Mouse (Mus musculus): ENCODE measurements around the gene Gm21958. TPM values are rescaled to one million over a fixed set of nuclear protein-coding genes. Genes with fewer than 3 reads are reported as not detected.
A peak's percentile ranks its signal among the peaks of the same experiment; 100 is the strongest.
"Not testable (repeated sequence)": the region's sequence is repeated elsewhere in the genome, so short reads cannot be mapped to it uniquely, and the experiment has no call there.

Gm21958 gene
- polyA plus RNA-seq, 1 experiment = not detected

DNA sequence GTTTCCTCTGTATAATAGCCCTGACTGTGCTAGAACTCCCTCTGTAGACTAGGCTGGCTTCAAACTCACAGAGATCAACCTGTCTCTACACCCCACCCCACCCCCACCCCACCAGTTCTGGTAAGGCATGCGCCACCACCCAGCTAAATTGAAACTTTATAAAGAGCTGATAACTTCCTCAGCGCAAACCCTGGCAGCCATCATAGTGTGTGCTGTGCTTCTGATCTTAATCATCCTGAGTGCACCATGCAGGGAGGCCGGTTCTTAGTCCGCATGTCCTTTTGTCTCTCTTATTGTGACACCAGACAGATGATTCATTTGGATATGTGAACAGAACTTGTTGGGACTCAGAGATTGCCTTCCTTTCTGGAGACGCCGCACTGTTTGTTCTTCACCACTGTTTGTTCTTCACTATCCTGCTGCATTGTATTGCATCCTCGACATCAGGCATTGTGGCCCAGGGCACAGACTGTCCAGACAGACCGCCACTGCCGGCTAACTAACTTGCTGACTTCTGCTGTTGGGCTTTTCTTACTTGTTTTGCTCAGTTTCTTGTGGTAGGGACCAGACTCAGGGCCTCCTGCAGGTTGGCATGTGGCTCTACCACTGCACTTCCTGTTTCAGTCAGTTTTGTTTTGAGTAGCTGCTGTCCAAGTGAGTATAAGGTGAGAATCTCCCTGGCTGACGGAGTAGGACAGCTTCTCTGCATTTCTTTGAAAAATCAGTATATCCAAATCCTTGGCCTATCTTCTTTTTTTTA, 9.8 kb upstream of the Gm21958 start:
- no peak for DNase-seq (ENCODE audit: low read depth)

DNA sequence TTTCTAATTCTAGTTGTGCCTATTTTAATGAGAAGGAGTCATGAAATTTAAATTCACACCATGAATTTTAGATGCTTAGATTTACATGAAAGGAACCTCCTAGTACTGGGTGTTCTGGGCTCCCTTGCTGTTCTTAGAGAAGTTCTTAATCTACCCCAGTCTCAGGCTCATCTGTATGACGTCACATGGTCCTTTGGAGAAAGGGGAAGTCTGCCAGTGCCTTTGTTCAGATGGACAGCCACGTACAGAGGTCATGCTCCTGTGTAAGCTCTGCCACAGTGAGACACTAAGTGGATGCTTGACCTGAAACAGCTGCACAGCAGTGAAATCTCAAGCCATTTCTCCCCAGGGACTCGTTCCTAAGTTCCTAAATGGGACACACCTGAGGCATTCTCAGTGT, 4.8 kb upstream of the Gm21958 start:
- DNase-seq (ENCODE audit: low read depth) = no peak

DNA sequence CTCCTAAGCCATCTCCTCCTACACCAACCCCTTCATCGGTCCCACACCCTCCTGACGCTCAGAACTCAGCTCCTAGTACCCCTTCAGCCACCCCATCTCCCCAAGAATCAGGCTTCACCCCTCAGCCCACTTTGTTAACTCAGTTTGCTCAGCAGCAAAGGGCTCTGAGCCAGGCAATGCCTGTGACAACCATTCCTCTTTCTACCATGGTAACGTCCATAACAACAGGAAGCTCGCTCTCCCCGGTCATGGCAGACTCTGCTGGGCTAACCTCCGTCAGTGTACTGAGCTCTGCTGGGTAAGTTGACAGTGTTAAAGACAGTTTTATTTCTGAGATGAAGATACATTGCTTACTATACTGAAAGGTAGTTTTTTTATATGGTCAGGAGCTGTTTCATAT, 3.2 kb upstream of the Gm21958 start:
- no peak for DNase-seq (ENCODE audit: low read depth)

DNA sequence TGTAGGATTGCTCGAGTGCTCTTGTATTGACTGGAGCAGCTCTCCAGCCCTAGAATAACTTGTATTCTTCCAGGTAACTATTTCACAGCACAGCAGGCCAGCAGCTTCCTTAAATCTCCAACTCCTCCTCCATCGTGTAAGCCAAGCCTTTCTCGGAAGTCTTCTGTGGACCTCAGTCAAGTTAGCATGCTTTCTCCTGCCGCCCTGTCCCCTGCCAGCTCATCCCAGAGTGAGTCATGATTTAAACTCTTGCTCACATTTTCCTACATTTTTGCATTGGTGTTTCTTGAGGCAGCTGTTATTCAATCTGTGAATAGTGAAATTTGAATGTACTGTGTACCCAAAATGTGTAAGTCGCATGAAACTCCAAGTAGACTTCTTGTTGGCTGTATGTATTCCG, 1.3 kb upstream of the Gm21958 start:
- DNase-seq (ENCODE audit: low read depth) = no peak

DNA sequence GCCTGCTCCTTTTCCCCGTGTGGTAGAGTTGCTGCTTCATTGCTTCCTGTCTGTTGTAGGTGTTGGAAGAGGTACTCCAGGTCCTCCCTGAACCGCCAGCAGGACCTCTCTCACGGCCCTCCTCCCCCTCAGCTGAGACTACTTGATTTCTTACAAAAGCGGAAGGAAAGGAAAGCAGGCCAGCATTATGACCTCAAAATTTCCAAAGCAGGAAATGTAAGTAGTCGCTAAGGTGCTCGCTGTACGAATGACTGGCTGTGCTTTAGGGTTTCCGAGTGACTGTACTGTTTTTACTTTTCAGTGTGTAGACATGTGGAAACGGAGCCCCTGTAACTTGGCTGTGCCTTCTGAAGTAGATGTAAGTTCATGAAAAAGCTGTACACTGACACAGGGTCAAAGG, 5.2 kb downstream of the Gm21958 start:
- no peak for DNase-seq (ENCODE audit: low read depth)

DNA sequence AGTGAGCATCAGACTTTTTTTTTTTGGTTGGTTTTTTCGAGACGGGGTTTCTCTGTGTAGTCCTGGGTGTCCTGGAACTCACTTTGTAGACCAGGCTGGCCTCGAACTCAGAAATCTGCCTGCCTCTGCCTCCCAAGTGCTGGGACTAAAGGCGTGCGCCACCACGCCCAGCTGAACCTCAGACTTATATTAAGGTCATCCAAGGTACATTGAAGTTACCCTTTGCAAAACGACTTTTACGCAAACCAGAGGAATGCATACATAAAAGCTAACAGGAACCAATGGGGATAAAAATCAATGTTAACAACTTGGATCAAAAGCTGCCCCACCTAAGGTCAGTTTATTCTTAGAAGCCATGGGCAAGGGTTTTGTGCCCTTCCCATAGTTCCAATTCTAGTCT, 10.0 kb downstream of the Gm21958 start:
- not testable (repeated sequence) for DNase-seq (ENCODE audit: low read depth)

DNA sequence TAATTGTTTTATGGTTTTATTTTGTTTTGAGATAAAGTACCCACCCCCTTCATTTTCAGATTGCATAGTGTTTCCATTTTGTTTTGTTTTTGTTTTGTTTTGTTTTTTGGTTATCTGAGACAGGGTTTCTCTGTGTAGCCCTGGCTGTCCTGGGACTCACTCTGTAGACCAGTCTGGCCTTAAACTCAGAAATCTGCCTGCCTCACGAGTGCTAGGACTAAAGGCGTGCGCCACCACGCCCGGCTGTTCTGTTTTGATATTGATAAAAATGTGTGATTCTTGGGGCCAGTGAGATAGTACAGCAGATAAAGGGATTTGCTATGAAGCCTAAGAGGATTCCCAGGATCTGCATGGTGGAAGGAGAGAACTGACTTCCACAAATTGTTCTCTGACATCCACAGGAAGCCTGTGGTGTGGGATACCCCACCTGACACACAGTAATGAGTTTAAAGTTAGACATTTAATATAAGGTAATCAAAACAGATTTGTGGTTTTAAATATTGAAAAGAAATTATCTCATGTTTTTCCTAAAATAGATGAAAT, 14.3 kb downstream of the Gm21958 start:
- no peak for DNase-seq (ENCODE audit: low read depth)

DNA sequence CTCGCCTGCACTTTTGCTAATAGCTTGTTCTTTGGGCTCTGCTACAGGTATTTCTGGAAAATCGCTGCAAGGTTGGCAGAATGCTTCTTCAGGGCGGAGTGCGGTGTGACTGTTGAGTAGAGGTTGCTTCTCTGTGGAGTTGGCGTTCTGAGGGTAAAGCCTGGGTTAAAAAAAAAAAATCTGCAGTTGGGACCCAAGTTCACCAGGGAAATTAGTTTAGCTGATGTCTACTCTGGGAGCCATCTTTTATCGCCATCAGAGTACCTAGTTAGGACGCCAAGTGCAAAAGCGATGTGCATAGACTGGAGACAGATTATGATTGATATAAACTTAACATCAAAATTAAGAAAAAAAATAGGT, 21.1 kb downstream of the Gm21958 start:
- no peak for DNase-seq (ENCODE audit: low read depth)

DNA sequence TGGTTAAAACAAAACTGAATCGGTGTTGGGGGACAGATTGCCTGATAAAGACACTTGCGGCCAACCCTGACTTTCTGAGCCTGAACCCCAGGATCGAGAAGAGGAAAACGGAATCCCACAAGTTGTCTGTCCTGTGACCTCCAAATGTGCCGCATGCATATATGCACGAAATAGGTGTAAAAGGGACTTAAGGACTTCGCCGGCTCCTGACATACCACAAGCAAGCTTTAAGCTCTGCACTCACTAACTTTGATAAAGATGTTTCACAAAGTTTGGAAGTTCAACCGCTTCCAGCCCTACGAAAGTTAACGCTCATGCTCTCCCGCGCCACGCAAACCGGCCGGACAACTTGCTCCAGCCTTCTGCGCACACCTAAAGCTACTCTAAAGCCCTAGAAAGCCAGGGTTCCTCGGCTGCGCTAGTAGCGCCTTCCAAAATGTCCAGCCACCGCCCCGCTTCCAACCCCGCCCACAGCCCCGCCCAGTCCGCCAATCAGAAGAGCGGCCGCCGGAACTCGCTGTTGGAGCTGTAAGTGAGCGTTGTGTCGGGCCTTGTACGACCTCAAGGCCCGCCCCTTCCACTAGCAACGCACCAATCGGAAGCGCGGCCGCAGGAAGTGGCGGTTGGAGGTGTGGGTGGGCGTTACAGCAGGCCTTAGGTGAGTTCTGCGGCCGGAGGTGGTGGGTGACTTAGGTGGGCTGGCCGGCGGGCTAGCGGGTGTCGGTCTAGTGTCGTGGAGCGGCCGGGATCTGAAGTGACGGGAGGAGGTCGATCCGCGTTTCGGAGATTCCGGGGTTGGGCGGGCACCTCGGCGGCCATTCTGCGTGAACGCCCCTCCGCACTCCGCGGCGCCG, 21.7 kb downstream of the Gm21958 start, which contains the start of gene Supt20:
Gene Supt20, plus strand, starts transcription at position 606 of the 854 bp plus-strand sequence.
- peak; percentile 60 for DNase-seq (ENCODE audit: low read depth)

DNA sequence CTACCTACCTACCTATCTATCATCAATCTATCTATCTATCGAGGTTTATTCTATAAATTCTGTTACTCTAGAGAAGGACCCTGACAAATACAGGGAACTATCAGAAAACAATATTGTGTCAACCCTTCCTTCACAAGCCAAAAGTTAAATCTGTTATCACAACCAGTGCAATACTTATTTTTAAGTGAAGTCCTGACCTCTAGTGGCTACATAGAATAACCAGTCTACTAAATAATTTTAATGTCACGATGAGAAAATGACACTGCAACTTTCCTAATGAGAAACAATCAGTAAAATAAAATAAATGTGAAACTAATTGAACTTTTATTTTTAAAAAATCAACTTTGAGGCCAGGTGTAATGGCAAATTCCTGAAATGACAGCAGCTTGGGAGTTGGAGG, 25.1 kb downstream of the Gm21958 start:
- no peak for DNase-seq (ENCODE audit: low read depth)

DNA sequence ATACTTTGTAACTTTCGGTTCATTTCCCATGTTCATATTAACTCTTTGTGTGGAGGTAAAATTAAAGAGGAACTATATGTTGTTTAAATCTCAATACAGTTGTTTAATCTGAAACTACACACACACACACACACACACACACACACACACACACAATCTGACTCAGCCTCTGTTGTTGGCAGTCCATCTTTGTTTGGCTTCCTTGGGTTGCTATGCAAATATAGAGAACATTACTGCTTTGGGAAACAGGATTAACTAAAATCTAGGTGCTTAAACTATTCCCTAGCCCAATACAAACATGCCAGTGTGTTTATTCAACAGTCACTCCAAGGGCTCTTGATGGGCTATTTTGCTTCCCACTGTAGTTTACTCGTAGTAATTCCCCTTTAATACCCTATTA, 26.9 kb downstream of the Gm21958 start:
- DNase-seq (ENCODE audit: low read depth) = no peak

DNA sequence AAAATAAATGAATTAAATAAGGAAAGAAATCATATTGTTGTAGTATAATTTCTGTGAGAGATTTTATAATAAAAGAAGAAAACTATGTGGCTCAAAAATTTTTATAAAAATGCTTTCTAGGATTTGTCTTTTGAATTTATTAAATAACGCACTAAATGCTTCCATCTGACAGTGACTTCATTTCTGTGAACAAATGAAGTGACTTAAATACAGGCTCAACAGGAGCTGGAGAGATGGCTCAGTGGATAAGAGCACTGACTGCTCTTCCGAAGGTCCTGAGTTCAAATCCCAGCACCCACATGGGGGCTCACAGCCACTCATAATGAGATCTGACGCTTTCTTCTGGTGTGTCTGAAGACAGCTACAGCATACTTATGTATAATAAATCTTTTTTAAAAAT, 29.0 kb downstream of the Gm21958 start:
- no peak for DNase-seq (ENCODE audit: low read depth)

DNA sequence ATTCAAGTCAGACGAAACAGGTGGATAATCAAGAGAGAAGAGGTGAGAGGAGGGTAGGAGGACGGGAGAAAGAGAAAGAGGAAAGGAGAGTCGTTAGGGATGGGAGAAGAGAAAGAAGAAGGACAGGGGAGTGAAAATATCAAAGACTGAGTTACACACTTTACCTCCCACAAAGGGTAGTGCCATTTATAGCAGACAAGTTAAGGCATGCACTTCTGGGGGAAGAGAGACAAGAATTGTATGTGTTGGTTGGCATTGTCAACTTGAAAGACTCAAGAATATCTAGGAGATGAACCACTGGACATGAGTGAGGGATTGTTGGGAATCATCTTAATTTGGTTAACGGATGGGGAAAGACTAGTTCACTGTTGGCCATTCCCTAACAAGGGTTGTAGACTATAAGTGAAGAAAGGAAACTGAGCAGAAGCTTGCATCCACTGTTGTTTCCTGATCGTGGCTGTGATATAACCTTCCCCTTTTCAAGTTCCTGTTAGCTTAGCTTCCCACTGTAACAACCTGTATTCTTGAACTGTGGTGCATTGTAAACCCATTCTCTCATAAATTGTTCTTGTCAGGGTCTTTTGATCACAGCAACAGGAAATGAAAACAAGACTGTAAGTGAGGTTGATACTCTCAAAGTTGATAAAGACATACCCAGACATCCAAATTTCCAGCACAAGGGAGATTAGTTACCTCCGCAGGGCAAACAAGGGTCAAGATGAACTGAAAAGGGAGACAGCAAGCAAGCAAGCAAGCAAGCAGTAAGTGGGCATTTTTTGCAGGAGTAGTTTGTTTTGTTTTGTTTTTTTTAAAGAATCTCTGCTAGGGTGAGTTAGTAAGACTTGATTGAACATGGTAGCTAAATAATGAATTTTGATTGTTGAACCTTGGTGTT, 32.6 kb downstream of the Gm21958 start:
- no peak for DNase-seq (ENCODE audit: low read depth)

DNA sequence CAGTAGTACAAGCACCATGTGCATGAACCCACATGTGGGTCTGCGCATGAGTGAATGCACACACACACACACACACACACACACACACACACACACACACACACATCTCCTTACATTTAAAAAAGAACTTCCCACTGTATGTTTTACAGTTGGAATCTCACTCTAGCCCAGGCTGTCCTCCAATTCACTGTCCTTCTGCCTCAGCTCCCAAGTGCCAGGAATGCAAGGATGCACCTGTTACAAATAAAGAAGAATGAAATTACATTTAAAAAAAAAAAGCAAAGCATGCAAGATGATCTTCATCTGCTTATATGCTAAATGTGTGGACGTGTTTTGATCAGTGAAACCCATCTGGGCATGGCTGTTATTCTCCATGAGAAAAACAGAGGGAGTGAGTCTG, 37.3 kb downstream of the Gm21958 start:
- no peak for DNase-seq (ENCODE audit: low read depth)

DNA sequence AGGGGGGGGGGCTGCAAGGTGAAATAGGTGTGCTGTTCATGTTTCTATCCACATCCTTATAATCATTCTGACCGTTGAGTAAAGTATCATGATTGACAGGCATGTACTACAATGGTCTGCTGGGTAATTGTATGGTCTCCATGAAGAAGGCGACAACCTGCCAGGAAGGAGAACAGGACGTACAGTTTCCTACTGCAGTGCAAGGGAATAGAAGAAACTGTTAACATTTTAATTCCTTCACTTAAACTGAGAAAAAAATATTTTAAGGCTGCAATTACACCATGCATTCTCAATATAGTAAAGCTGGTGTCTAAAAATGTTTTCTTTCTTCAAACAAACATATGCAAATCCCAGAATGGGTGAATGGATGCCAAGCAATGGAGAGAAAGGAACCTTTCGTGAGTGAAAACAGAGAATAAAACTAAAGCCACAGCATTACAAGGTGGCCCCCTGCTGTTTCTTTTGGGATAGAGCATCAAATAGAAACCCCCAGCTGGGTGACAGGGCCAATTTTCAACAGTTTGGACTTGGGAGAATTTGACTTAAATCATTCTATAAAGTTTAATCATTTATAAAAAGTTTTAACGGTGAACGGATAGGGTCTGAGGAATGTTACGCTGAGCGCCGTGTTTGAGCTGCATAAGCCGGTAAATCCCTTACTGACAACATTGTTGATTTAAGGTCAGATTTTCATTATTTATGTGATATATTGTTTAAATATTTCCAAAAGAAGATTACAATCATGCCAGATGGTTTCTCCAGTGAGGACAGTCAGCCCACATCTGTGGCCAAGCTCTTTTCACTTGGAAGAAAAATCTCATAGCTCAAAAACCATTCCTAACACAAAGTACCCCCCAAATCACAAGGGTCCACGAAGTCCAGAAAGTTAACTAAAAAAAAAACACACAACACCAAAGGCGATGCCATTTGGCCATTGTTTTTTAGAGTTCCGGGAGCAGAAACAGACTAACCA, 41.3 kb downstream of the Gm21958 start:
- no peak for DNase-seq (ENCODE audit: low read depth)

DNA sequence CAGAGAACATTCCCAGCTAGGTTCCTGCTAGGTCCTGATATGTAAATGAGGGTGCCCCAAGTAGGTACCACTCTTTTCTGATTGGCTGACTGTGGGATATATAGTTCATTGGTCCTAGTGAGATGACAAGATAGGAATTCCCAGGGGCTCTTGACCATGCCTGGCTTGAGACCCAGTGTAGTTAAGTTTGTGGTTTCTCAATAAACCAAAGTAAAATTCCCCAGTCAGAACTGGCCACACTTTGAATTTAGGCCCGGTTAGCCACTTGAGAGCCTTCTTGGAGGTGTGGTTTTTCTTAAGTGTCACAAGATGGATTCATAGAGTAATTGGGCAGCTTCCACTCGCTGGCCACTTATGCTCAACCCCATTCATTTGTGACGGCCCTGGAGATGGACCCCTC, 42.0 kb downstream of the Gm21958 start:
- DNase-seq (ENCODE audit: low read depth) = no peak

DNA sequence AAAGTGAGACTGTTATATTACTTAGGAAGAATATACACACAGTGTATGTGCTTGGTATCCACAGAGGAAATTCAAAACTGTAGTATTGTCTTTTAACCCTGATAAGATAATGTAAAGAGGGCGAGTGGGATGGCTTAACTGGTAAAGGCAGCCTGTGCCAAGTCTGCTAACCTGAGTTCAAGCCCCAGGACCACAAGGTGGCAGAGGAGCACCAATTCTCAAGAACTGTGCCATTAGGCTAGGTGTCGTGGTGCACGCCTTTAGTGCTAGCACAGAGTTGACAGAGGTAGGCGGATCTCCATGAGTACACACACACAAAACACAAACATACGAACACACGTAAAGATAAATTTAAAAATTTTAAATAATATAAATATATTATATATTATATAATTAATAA, 44.6 kb downstream of the Gm21958 start:
- no peak for DNase-seq (ENCODE audit: low read depth)

DNA sequence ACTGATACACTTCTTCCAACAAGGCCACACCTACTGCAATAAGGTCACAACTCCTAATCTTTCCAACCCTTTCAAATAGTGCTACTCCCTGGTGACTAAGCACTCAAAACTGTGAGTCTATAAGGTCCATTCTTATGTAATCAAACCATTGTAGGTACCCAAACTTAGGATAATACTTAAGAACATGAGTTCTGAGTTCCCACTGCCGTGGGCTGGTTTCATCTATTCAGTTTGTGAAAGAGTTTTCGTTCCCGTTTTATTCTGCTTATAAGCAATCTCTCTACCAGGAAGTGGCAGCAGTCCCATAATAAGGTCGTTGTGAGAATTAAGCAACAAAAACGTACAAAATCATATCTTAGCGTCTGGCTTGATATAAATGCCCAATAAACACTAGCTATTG, 45.4 kb downstream of the Gm21958 start:
- DNase-seq (ENCODE audit: low read depth) = no peak

DNA sequence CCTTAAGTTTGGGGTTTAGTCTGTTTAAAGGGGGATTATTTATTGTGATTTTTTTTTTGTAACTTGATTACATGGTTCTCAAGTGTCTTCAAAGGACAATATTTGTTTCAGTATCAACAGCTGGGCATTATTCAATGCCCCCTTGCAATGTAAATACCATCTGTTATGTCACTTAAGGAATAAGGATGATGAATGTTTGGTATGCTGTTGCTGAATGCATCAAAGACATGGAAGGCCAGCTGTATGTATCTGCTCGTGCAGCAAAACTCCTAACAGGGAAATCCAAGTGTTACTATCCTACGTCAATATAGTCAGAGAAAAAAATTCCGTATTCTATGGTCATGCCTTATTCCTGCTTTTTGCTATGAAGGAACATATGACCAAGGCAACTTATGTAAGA, 46.0 kb downstream of the Gm21958 start:
- no peak for DNase-seq (ENCODE audit: low read depth)

Measured in gonadal fat pad, adult 2 months (tissue).